Mouse (Mus musculus): ENCODE measurements around the gene Derl2. TPM values are rescaled to one million over a fixed set of nuclear protein-coding genes. Genes with fewer than 3 reads are reported as not detected.

The Derl2 gene
- polyA plus RNA-seq, 1 experiment from 2014 or later: 48.1 TPM

GRCm38 (mm10) chr11:71012743-71013142 is 6.9 kb downstream of the Derl2 start:
- H3K36me3 ChIP-seq: peaks cover 61% of the 10 kb centered on the region

DNA sequence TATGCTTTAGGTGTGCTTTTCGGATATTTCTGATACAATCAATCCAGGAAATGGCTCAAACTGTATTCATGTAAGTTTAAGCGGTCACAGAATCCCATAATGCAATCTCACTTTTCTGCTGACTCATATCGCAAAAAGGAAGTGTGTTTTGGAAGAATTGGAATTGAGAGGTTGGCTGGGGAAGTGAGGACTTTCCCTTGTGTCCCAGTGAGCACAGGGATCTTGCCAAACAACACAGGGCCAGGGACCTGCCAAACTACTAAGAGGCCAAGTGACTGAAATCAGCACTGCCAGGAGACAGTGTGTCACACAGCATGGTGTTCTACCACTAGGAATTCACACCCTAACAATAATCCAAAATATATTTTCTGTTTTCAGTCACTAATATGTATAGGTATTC is 11.3 kb downstream of the Derl2 start:
- H3K36me3 ChIP-seq: peaks cover 57% of the 10 kb centered on the region
- H3K4me1 ChIP-seq: peaks cover 6% of the 10 kb centered on the region
- no peak for ATAC-seq (replicated peaks; ENCODE audit: low FRiP score)
- H3K27me3 ChIP-seq: no peaks in the 10 kb centered on the region
- H3K27ac ChIP-seq: no peak overlapping the region
- WGBS: 80% methylated on average over 3 of the region's 3 CpGs
- no peak overlapping the region for H3K9ac ChIP-seq
- no peaks in the 10 kb centered on the region for H3K9me3 ChIP-seq (replicated peaks)
- no peak overlapping the region for H3K4me3 ChIP-seq (replicated peaks)
- no peak overlapping the region for H3K4me2 ChIP-seq

More at GRCm38 (mm10) chr11:71012743-71013142, 6.9 kb downstream of the Derl2 start:
- no peak overlapping the region for H3K9ac ChIP-seq
- H3K9me3 ChIP-seq (replicated peaks): no peaks in the 10 kb centered on the region
- no peak overlapping the region for H3K4me2 ChIP-seq
- no peak overlapping the region for H3K27ac ChIP-seq
- H3K27me3 ChIP-seq: no peaks in the 10 kb centered on the region
- ATAC-seq (replicated peaks; ENCODE audit: low FRiP score): no peak
- peaks cover 10% of the 10 kb centered on the region for H3K4me1 ChIP-seq
- no peak overlapping the region for H3K4me3 ChIP-seq (replicated peaks)
- WGBS: 91% methylated on average over 7 of the region's 7 CpGs

DNA sequence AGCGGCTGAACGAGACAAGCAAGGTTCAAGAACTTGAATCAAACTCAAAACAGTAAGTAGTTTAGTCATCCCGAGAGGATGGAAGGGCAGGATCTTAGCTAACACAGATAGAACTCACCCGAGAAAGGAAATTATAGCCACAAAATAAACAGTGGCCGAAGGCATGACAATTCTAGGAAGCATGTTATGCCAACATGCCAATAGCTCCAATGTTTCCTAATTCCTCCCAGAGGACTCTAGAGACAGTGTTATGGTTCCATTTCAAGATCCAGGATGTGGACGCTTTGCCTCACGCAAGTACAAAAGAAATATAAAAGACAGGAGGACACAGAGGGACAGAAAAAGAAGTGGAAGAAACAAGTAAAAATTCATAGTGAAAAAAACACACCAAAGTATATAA is 11.8 kb downstream of the Derl2 start:
- H3K27ac ChIP-seq: no peak overlapping the region
- no peak overlapping the region for H3K4me3 ChIP-seq (replicated peaks)
- no peak overlapping the region for H3K4me2 ChIP-seq
- peaks cover 11% of the 10 kb centered on the region for H3K4me1 ChIP-seq
- H3K9me3 ChIP-seq (replicated peaks): no peaks in the 10 kb centered on the region
- H3K9ac ChIP-seq: no peak overlapping the region
- peaks cover 54% of the 10 kb centered on the region for H3K36me3 ChIP-seq
- ATAC-seq (replicated peaks; ENCODE audit: low FRiP score): no peak
- WGBS: 80% methylated on average over 7 of the region's 7 CpGs
- no peaks in the 10 kb centered on the region for H3K27me3 ChIP-seq

- no peak overlapping the region for H3K27ac ChIP-seq
- H3K9me3 ChIP-seq (replicated peaks): no peaks in the 10 kb centered on the region
- H3K36me3 ChIP-seq: peaks cover 46% of the 10 kb centered on the region
- no peak overlapping the region for H3K4me2 ChIP-seq
- H3K4me1 ChIP-seq: peaks cover 16% of the 10 kb centered on the region
- H3K27me3 ChIP-seq: no peaks in the 10 kb centered on the region
- ATAC-seq (replicated peaks; ENCODE audit: low FRiP score): no peak
- H3K4me3 ChIP-seq (replicated peaks): no peak overlapping the region
- no peak overlapping the region for H3K9ac ChIP-seq
- WGBS: 94% methylated on average over 6 of the region's 6 CpGs
Measured at GRCm38 (mm10) chr11:71007026-71007425, 12.6 kb downstream of the Derl2 start.

DNA sequence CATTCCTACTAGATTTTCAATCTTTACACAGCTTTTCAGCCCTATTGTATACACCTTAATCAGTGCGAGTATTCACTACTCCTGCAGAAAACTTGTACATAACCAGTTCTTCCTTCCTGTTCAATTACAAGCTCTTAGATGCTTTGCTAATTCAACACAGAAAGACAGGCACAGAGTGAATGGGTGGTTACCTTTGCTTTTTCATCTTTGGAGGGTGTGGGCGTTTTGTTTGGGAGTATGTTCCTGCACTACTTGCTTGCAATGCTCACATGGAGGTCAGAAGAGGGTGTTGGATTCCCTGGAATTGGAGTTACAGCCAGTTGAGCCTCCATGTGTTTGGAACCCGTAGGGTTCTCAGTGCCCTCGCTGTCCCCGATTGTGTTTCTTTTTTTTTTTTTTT is 14.6 kb downstream of the Derl2 start:
- Histone ChIP-seq H3K9me3 (replicated peaks) (no peaks in the 10 kb centered on the region), H3K4me1 (peaks cover 16% of the 10 kb centered on the region), H3K9ac (no peak overlapping the region), H3K27me3 (no peaks in the 10 kb centered on the region), H3K27ac (peak overlapping the region; percentile 56; the same call in 1 of the 2 replicates), H3K4me2 (peak overlapping the region; percentile 53), H3K4me3 (replicated peaks) (peak overlapping the region; percentile 90), H3K36me3 (peaks cover 43% of the 10 kb centered on the region)
- ATAC-seq (replicated peaks; ENCODE audit: low FRiP score): no peak
- 60% methylated on average over 5 of the region's 5 CpGs for WGBS

GRCm38 (mm10) chr11:71004316-71004773 is 15.3 kb downstream of the Derl2 start, which contains the start of gene Dhx33:
Dhx33 (minus strand) TSS chr11:71004437.
- Histone ChIP-seq H3K9ac (peak within 1 kb of the TSS; percentile 76), H3K4me3 (replicated peaks) (peak within 1 kb of the TSS; percentile 90), H3K9me3 (replicated peaks) (no peaks in the 10 kb centered on the region), H3K36me3 (peaks cover 43% of the 10 kb centered on the region), H3K27ac (peak within 1 kb of the TSS; percentile 87), H3K4me1 (peaks cover 16% of the 10 kb centered on the region), H3K27me3 (no peaks in the 10 kb centered on the region), H3K4me2 (peak within 1 kb of the TSS; percentile 78)
- peak; percentile 99 for ATAC-seq (replicated peaks; ENCODE audit: low FRiP score)
- under 1% methylated on average over 34 of the region's 35 CpGs for WGBS

GRCm38 (mm10) chr11:71003611-71004315 is 15.9 kb downstream of the Derl2 start:
- no peaks in the 10 kb centered on the region for H3K27me3 ChIP-seq
- H3K4me1 ChIP-seq: peaks cover 16% of the 10 kb centered on the region
- H3K4me3 ChIP-seq (replicated peaks): peak overlapping the region; percentile 90
- peak overlapping the region; percentile 76 for H3K9ac ChIP-seq
- peak overlapping the region; percentile 78 for H3K4me2 ChIP-seq
- H3K9me3 ChIP-seq (replicated peaks): no peaks in the 10 kb centered on the region
- WGBS: under 1% methylated on average over 49 of the region's 49 CpGs
- peaks cover 43% of the 10 kb centered on the region for H3K36me3 ChIP-seq
- ATAC-seq (replicated peaks; ENCODE audit: low FRiP score): peak; percentile 90
- peak overlapping the region; percentile 87 for H3K27ac ChIP-seq

DNA sequence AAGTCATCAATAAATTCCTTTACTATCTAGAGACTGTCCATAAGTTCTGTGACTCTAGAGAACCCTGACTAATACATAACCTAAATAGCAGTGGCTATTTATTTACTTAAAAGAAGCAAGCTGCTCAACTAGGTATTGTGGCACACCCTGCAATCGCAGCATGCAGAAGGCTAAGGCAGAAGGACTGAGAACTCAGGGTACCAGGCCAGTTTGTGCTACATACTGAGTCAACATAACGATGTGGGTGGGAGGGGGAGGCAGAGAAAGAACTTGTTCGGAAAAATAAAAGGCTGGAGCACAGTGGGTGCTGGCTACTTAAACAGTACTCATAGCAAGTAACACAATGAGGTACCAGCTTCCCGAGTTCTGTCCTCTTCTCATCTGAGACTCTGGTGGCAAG is 18.5 kb downstream of the Derl2 start:
- no peak overlapping the region for H3K4me2 ChIP-seq
- peaks cover 16% of the 10 kb centered on the region for H3K4me1 ChIP-seq
- H3K4me3 ChIP-seq (replicated peaks): no peak overlapping the region
- H3K36me3 ChIP-seq: peaks cover 52% of the 10 kb centered on the region
- no peak overlapping the region for H3K9ac ChIP-seq
- WGBS: 85% methylated on average over 4 of the region's 4 CpGs
- no peak overlapping the region for H3K27ac ChIP-seq
- H3K27me3 ChIP-seq: no peaks in the 10 kb centered on the region
- H3K9me3 ChIP-seq (replicated peaks): no peaks in the 10 kb centered on the region
- ATAC-seq (replicated peaks; ENCODE audit: low FRiP score): no peak

DNA sequence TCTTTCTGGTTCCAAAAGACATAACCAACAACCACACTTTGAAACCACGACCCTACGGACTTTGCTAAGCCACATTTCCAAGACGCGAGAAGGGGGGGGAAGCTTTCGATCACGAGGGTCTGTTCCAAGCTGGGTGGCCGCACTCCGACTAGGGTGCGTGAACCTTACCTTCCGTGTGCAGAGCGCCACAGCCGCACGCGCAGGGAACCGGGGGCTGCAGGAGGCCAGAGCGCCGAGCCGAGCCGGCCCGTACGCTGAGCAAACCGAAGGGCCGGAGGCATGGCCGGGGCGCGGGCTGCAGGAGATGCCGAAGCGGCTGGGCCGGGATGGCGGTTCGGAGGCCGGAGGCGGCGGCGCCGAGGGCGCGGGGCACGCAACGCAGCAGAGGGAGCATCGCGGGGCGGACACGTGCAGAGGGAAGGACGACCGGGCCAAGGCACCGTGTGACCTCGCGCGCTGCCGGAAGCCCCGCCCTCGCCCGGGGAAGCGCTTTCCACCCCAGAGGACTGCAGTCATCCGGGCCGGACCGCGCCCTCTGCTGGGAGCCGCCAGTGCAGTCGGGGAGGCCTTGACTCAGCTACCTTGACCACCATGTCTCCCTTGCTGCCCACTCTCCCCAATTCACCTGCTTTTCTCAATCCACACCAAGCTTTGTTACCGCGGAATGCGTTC is 36.9 kb downstream of the Derl2 start, which contains the start of gene C1qbp:
C1qbp (minus strand) TSS at position 470 of the 672 bp plus-strand sequence.
- WGBS: under 1% methylated on average over 61 of the region's 64 CpGs
- ATAC-seq (replicated peaks; ENCODE audit: low FRiP score): peak; percentile 95
- Histone ChIP-seq H3K9ac (peak within 1 kb of the TSS; percentile 97), H3K9me3 (replicated peaks) (no peaks in the 10 kb centered on the region), H3K27me3 (no peaks in the 10 kb centered on the region), H3K4me2 (peak within 1 kb of the TSS; percentile 78), H3K27ac (peak within 1 kb of the TSS; percentile 82), H3K4me1 (peaks cover 15% of the 10 kb centered on the region), H3K36me3 (peaks cover 73% of the 10 kb centered on the region), H3K4me3 (replicated peaks) (peak within 1 kb of the TSS; percentile 100)

- Histone ChIP-seq H3K4me1 (peaks cover 15% of the 10 kb centered on the region), H3K27ac (no peak overlapping the region), H3K36me3 (peaks cover 73% of the 10 kb centered on the region), H3K4me2 (peak overlapping the region; percentile 78), H3K9ac (peak overlapping the region; percentile 97), H3K27me3 (no peaks in the 10 kb centered on the region), H3K4me3 (replicated peaks) (peak overlapping the region; percentile 100), H3K9me3 (replicated peaks) (no peaks in the 10 kb centered on the region)
- no peak for ATAC-seq (replicated peaks; ENCODE audit: low FRiP score)
- WGBS: 7% methylated on average over 12 of the region's 12 CpGs
Measured at GRCm38 (mm10) chr11:70982030-70982429, 37.6 kb downstream of the Derl2 start.

DNA sequence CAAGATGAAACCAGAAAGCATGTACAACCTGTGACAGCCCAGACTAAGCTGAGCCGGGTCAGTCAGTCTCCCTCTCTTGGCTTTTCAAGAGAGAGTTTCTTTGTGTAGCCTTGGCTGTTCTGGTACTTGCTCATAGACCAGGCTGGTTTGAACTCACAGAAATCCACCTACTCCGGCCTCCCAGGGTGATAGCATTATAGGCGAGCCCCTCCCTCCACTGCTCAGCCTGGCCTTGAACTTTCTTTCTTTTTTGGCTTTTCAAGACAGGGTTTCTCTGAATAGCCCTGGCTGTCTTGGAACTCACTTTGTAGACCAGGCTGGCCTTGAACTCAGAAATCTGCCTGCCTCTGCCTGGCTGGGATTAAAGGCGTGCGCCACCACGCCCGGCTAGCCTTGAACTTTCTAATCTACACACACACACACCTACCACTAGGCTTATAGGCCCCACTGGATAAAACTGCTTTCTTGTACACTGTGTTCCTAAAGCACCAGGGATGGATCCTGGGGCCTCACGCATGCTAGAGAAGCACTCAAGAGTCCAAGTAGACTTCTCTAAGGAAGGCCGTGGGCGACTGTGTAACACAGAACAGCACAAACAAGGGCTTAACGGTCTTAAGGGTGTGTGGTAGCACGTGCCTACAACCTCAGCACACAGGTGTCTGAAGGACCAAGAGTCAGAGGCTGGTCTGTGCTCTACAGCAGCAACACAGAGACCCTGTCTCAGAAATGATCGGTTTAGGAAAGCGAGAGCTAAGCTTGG is 38.7 kb downstream of the Derl2 start:
- Histone ChIP-seq H3K9me3 (replicated peaks) (no peaks in the 10 kb centered on the region), H3K36me3 (peaks cover 73% of the 10 kb centered on the region), H3K4me2 (peak overlapping the region; percentile 78), H3K27me3 (no peaks in the 10 kb centered on the region), H3K9ac (0 out of 2 replicates have a peak overlapping the region, but pooled peaks have one; percentile 10), H3K4me3 (replicated peaks) (no peak overlapping the region), H3K27ac (no peak overlapping the region), H3K4me1 (peaks cover 15% of the 10 kb centered on the region)
- 96% methylated on average over 14 of the region's 14 CpGs for WGBS
- no peak for ATAC-seq (replicated peaks; ENCODE audit: low FRiP score)
